Mouse (Mus musculus) liver, embryonic 16.5 days (tissue): ENCODE data around the gene Nim1k. TPM values are rescaled to one million over a fixed set of nuclear protein-coding genes. Genes with fewer than 3 reads are reported as not detected.
"Not testable (repeated sequence)": the region's sequence is repeated elsewhere in the genome, so short reads cannot be mapped to it uniquely, and the experiment has no call there.

Experiments
- ATAC-seq: fragments of 200-750 bp; cut with Nextera tagmentation; 2 replicates; pipeline ENCODE4 v1.8.0; 2017; ENCODE audit warnings: low read depth, mild to moderate bottlenecking, moderate number of reproducible peaks, moderate library complexity
- H3K27ac ChIP-seq: fragments of 300-500 bp; sonication (generic); 2 replicates; pipeline ENCODE4 v1.5.1; 2014; ENCODE audit warnings: mild to moderate bottlenecking, low read length
- H3K27me3 ChIP-seq: fragments of 300-500 bp; sonication (generic); 2 replicates; pipeline ENCODE4 v1.6.1; 2014; ENCODE audit warnings: low read depth, low read length, mixed read lengths; ENCODE audit not compliant: control insufficient read depth, insufficient read depth
- H3K36me3 ChIP-seq: fragments of 300-500 bp; sonication (generic); 2 replicates; pipeline ENCODE4 v1.6.1; 2014; ENCODE audit warnings: mild to moderate bottlenecking; ENCODE audit not compliant: control insufficient read depth, insufficient read depth
- H3K4me1 ChIP-seq: fragments of 300-500 bp; sonication (generic); 2 replicates; pipeline ENCODE4 v1.6.1; 2014; ENCODE audit warnings: low read depth, low read length, mixed read lengths; ENCODE audit not compliant: control insufficient read depth
- H3K4me2 ChIP-seq: fragments of 300-500 bp; sonication (generic); 2 replicates; pipeline ENCODE4 v1.6.1; 2014; ENCODE audit warnings: low read depth, low read length, mixed read lengths
- H3K4me3 ChIP-seq: fragments of 300-500 bp; sonication (generic); 2 replicates; pipeline ENCODE4 v1.5.1; 2014; ENCODE audit warnings: low read depth, mild to moderate bottlenecking, low read length
- H3K9ac ChIP-seq: fragments of 300-500 bp; sonication (generic); 2 replicates; pipeline ENCODE4 v1.6.1; 2014; ENCODE audit warnings: low read depth, low read length
- H3K9me3 ChIP-seq: fragments of 300-500 bp; sonication (generic); replicated peaks from 2 replicates; pipeline ENCODE4 v1.6.1; 2016; ENCODE audit warnings: low read length; ENCODE audit not compliant: control insufficient read depth
- WGBS: fragments of 180-500 bp; shearing (Covaris S2); extraction: QIAGEN DNeasy Blood & Tissue Kit; methylation state at CpG from one replicate; pipeline ENCODE4 v1.1.7; 2014; ENCODE audit not compliant: insufficient replicate concordance; 5-methylcytosine and 5-hydroxymethylcytosine counted together
- polyA plus RNA-seq: library from polyadenylated mRNA; unstranded; fragments of >200 nt; fragmentation: Nextera tagmentation; extraction: Ambion mirVana; gene quantifications from 2 replicates; pipeline ENCODE4 v1.2.1, GENCODE M21; 2015

Gene Nim1k
- polyA plus RNA-seq, 1 experiment from 2014 or later: 0.06 TPM

DNA sequence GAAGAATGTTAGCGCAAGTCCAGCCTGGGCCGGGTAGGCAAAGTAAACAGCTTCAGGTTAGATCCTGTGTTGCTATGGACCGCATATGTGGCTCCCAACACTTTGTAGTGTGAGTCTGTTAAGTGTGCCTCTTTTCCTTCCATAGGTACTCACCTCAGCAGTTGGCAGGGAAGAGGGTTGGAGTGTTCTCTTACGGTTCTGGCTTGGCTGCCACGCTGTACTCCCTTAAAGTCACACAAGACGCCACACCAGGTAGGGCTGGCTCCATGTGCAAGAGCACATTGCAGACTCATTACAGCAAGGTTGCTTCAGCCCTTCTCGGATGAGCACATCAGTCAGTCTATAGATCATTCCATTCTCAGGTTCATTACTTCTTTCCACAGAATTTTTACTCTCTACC, 51.4 kb downstream of the Nim1k start:
- H3K4me3 ChIP-seq: no peak overlapping the region
- H3K4me2 ChIP-seq: no peak overlapping the region
- no peaks in the 10 kb centered on the region for H3K27me3 ChIP-seq
- 73% methylated on average over 7 of the region's 7 CpGs for WGBS
- ATAC-seq: no peak
- no peak overlapping the region for H3K27ac ChIP-seq
- H3K4me1 ChIP-seq: no peaks in the 10 kb centered on the region; the same call in 1 of the 2 replicates
- H3K9me3 ChIP-seq: no peaks in the 10 kb centered on the region
- no peak overlapping the region for H3K9ac ChIP-seq
- H3K36me3 ChIP-seq: peaks cover 14% of the 10 kb centered on the region

DNA sequence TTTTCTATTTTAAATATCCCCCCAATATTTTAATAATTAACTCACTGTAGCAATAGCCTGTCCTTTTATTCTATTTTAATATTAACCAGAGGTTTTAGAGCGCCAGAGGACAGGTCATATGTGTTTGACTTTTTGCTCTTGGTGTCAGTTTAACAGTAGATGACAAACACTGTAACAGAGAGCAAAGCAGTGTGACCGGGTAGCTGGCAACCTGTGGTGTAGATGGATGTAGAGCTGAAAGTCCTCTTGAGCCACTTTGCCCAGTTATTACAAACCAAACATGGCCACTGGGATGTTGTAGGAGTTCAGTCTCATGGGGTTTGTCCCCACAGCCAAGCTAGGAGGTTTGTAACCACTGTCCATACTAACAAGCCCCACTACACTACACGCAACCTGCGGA, 57.2 kb downstream of the Nim1k start:
- Histone ChIP-seq H3K9me3 (no peaks in the 10 kb centered on the region), H3K27me3 (no peaks in the 10 kb centered on the region), H3K27ac (no peak overlapping the region), H3K4me2 (no peak overlapping the region), H3K9ac (no peak overlapping the region), H3K4me3 (no peak overlapping the region), H3K4me1 (no peaks in the 10 kb centered on the region; the same call in 1 of the 2 replicates), H3K36me3 (peaks cover 7% of the 10 kb centered on the region)
- ATAC-seq: peak; percentile 83
- 72% methylated on average over 4 of the region's 4 CpGs for WGBS

DNA sequence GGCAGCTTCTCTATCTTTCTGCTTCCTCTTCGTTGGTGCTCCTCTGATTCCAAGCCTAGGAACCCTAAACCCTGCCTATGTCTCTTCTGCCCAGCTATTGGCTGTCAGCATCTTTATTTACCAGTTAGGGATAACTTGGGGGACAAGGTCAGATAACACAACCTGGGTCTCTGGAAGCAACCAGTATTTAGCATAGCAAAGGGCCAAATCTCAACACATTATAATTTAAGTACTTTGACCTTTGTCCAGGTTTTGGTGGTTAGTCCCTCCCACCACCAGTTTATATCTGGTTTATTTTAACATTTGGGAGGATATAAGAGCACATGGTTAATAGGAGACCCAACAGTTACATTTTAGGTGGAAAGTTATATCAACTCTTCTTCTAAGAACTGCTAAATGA, 59.2 kb downstream of the Nim1k start:
- no peak overlapping the region for H3K27ac ChIP-seq
- H3K36me3 ChIP-seq: peaks cover 4% of the 10 kb centered on the region
- H3K4me3 ChIP-seq: no peak overlapping the region
- H3K9ac ChIP-seq: no peak overlapping the region
- 54% methylated on average over 1 of the region's 1 CpGs for WGBS
- no peaks in the 10 kb centered on the region for H3K27me3 ChIP-seq
- no peak for ATAC-seq
- no peaks in the 10 kb centered on the region for H3K9me3 ChIP-seq
- peaks cover 1% of the 10 kb centered on the region; the same call in 1 of the 2 replicates for H3K4me1 ChIP-seq
- no peak overlapping the region for H3K4me2 ChIP-seq

DNA sequence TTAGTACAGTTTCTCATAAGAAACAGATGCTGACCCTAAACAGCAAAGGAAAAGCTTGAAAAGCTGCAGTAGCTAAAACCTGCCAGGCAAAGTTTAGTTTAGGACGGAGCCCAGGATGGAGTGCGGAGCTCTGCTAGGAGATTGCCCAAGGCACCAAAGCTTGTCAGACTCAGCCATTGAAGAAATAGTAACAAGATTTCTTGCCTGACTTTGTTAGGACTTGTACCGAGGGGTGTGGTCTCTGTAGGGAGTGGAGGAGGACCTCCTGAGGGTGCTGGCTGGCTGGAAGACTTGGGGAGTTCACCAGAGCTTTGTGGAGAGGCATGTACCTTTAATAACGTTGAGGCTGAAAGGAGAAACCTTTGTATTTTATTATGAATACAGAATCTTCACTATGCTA, 60.0 kb downstream of the Nim1k start:
- H3K9me3 ChIP-seq: no peaks in the 10 kb centered on the region
- H3K27ac ChIP-seq: no peak overlapping the region
- H3K4me3 ChIP-seq: no peak overlapping the region
- H3K36me3 ChIP-seq: 0 out of 2 replicates have a peak, but pooled peaks cover under 1% of the 10 kb centered on the region
- 64% methylated on average over 4 of the region's 4 CpGs for WGBS
- H3K27me3 ChIP-seq: no peaks in the 10 kb centered on the region
- H3K4me2 ChIP-seq: no peak overlapping the region
- H3K4me1 ChIP-seq: peaks cover 5% of the 10 kb centered on the region
- no peak overlapping the region for H3K9ac ChIP-seq
- ATAC-seq: no peak

DNA sequence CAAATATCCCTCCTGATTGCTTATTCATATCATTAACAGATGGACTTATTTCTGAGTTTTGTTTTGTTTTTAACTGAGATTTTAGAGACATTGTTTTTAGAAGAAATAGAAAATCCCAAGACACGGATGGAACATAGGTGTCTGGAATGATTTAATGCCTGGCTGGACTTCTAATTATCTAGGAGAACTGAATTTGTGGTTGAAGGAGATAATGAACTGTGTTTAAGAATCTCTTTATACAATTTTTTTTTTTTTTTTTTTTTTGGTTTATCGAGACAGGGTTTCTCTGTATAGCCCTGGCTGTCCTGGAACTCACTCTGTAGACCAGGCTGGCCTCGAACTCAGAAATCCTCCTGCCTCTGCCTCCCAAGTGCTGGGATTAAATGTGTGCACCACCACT, 63.7 kb downstream of the Nim1k start:
- H3K9ac ChIP-seq, H3K27me3 ChIP-seq, H3K27ac ChIP-seq, ATAC-seq, H3K9me3 ChIP-seq, H3K36me3 ChIP-seq, H3K4me1 ChIP-seq: not testable (repeated sequence)
- peak overlapping the region; percentile 83; the same call in 1 of the 2 replicates for H3K4me2 ChIP-seq
- 60% methylated on average over 3 of the region's 3 CpGs for WGBS
- peak overlapping the region; percentile 34 for H3K4me3 ChIP-seq

DNA sequence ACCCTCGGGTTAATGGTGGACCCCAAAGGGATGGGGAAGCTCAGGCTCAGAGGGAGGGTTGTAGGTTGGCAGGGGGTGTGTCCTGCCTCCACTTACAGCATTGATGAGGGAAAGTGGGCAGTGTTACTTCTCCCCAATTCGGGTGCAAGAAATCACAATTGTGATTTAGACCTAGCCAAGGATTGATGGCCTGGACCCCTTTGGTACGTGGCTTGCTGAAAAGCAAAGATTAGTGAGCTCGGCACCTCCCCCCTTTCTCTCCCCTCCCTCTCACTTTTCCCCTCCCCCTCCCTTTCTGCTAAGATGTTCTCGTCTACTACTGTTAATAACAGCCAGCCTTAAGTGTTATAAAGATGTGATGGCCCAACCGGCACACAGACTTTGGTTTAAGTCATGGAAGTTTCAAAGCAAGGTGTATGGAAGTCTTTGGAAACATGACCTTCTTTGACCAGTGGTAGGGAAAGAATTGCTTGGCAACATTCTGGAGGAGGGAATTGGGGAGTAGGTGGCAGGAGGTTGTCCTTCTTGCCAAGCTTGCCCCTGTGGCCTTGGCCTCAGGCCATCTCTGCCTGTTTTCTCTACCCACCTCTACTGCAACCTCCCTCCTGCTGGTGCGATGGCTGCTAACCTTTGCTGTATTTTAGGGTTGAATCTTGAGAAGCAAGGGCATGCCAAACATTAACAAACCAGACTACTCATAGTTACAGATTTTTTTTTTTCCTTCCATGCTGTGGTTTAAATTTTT, 64.6 kb downstream of the Nim1k start:
- peak overlapping the region; percentile 97 for H3K4me3 ChIP-seq
- H3K9ac ChIP-seq: peak overlapping the region; percentile 92
- H3K27ac ChIP-seq: peak overlapping the region; percentile 90
- H3K9me3 ChIP-seq: no peaks in the 10 kb centered on the region
- no peaks in the 10 kb centered on the region for H3K27me3 ChIP-seq
- 8% methylated on average over 7 of the region's 7 CpGs for WGBS
- H3K4me2 ChIP-seq: peak overlapping the region; percentile 83
- H3K4me1 ChIP-seq: peaks cover 5% of the 10 kb centered on the region
- no peaks in the 10 kb centered on the region for H3K36me3 ChIP-seq
- no peak for ATAC-seq

DNA sequence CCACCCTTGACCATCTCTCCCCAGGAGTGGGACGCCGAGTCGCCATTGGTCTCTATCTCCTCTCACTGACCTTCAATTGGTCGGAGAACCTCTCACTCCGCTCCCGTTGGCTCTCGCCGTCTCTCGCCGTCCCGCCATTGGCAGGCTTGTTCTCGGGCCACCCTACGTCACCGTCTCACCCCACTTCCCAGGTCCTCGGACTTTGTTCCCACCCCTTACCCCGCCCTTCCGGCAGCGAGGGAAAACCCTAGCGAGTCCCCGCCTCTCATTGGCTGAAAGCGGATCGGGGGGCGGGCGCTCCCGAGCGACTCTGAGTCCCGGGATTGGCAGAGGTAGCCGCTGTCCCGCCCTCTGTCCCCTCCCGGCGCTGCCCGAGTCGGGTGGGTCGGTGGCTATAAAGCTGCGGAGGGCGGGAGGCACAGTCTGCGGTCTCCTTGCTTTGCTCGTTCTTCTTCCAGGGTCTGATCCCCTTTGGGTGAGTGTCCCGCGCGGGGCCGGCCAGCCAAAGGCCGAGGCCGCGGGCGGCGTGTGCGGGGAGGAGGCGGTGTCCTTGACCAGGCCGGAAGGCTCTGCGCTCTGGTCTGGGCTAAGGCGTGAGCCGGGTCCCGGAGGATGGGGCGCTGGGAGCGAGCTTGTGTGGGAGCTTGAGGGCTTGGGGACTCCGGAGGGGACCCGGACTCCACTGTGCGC, 65.5 kb downstream of the Nim1k start, which contains the start of gene Hmgcs1:
Gene Hmgcs1 (plus strand): TSS at position 341 of the 690 bp plus-strand sequence.
- peak within 1 kb of the TSS; percentile 90 for H3K27ac ChIP-seq
- peaks cover 5% of the 10 kb centered on the region for H3K4me1 ChIP-seq
- H3K4me2 ChIP-seq: peak within 1 kb of the TSS; percentile 83
- H3K27me3 ChIP-seq: no peaks in the 10 kb centered on the region
- peak; percentile 96 for ATAC-seq
- H3K9ac ChIP-seq: peak within 1 kb of the TSS; percentile 92
- under 1% methylated on average over 59 of the region's 59 CpGs for WGBS
- no peaks in the 10 kb centered on the region for H3K36me3 ChIP-seq
- peak within 1 kb of the TSS; percentile 97 for H3K4me3 ChIP-seq
- no peaks in the 10 kb centered on the region for H3K9me3 ChIP-seq

DNA sequence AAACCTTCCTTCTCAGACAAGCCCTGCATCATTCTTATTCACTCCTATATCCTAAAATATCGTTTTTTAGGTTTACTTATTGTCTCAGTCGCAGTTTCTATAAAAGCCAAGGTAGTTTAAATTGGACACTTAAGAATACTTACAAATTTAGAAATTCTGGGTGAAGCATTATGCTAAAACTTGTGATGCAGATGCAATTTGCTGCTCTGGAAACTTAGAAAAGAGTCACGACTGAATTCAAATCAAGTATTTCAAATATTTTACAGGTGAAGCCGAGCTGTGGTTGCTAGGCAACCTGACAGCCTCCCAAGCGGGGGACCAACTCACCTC, 66.0 kb downstream of the Nim1k start:
- Histone ChIP-seq H3K9me3 (no peaks in the 10 kb centered on the region), H3K4me2 (peak overlapping the region; percentile 83), H3K36me3 (no peaks in the 10 kb centered on the region), H3K4me3 (peak overlapping the region; percentile 97), H3K27ac (no peak overlapping the region; the same call in 1 of the 2 replicates), H3K9ac (0 out of 2 replicates have a peak overlapping the region, but pooled peaks have one; percentile 28), H3K27me3 (no peaks in the 10 kb centered on the region), H3K4me1 (peaks cover 5% of the 10 kb centered on the region)
- ATAC-seq: no peak
- WGBS: 10% methylated on average over 5 of the region's 5 CpGs
